Mouse (Mus musculus): ENCODE data around the gene Trim16. TPM values are rescaled to one million over a fixed set of nuclear protein-coding genes. Genes with fewer than 3 reads are reported as not detected.

The Trim16 gene
- polyA plus RNA-seq (2012; rRNA removed), result 32.8 and 44.0 TPM in 2 replicates

DNA sequence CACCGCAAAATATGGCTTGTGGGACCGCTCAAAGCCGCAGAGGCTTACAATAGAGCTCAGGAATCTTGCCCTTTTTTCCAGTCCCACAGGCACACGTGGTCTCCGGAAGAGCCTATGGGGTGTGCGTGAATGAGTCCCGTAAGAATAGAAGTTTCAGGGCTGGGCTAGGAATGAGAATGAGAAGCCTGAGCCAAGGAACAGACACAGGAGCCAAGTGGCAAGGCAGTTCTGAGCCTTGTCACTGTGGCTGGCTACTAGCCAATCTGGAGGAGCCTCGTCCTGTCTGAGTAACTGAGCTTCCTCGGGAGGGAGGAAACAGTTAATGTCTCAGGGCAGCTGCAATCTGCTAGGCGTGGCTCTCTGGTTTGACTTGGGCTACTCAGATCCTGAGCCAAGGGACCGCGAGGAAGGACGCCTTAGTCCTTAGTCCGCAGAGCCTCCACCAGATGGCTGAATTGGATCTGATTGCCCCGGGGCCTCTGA, at the start of gene Trim16:
Gene Trim16 (plus strand): TSS at position 173 of the 483 bp plus-strand sequence.

DNA sequence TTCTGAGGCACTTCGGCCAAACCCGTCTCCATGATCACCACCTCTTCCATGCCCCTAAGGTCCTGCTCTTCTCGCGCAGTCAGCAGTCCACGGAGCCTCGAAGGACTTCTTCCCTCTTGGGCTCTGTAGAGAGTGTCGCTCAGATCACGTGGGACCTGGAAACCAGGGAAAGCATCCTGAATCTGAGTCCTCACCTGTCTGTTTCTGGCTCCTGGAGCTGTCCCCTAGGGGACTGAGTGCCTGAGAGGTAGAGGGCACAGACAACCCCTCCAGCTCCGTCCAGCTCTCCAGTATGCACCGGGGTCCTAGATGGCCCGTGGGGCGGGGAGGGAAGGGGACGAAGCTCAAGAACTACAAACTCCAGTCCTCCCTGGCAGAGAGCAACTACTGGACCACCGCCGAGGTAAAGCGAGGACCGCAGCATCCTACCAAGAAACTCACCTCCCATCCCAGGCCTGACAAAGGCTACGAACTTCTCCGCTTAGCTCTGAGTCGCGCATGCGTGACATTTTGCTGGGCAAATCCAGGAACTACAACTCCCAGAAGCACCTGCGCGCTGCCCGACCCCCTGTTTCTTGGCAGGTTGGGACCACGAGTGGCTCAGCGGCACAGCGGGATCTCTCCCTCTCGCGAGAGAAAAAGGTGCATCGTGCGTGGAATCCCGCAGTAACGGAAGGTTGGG, 31.0 kb upstream of the Trim16 start, which contains the start of gene Zfp286:
Gene Zfp286 (minus strand): TSS at position 528 of the 682 bp plus-strand sequence.

DNA sequence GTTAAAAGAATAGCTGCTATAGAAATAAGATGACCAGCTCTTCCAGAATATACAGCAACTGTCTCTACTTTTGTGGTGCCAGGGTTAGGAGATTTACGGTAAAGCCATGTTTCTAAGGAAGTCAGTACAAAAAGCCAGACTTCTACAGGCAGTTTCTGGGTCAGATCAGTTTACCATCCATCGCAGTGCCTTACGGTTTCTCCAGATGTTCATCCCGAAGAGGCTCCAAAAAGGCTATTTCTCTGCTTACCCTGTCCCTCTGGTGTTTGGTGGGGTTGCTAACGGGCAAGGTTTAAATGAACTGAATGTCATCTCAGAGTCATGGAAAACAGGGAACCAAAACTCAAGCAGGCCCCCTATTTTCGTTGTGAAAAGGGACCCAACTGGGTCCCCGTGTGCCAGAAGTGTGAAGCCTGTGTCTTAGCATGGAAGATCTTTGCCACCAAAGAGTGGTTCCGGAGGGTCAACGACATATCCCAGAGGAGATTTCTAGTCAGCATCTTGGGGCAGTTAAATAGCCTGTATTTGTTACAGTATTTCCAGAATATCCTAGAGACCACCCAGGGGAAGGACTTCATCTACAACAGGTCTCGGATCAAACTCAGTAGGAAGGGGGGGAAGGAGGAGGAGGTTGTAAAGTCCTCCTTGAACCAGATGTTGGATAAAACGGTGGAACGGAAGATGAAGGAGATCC, 27.1 kb downstream of the Trim16 start, which contains the start of gene Fbxw10:
Gene Fbxw10 (plus strand): TSS at position 109 of the 694 bp plus-strand sequence.

DNA sequence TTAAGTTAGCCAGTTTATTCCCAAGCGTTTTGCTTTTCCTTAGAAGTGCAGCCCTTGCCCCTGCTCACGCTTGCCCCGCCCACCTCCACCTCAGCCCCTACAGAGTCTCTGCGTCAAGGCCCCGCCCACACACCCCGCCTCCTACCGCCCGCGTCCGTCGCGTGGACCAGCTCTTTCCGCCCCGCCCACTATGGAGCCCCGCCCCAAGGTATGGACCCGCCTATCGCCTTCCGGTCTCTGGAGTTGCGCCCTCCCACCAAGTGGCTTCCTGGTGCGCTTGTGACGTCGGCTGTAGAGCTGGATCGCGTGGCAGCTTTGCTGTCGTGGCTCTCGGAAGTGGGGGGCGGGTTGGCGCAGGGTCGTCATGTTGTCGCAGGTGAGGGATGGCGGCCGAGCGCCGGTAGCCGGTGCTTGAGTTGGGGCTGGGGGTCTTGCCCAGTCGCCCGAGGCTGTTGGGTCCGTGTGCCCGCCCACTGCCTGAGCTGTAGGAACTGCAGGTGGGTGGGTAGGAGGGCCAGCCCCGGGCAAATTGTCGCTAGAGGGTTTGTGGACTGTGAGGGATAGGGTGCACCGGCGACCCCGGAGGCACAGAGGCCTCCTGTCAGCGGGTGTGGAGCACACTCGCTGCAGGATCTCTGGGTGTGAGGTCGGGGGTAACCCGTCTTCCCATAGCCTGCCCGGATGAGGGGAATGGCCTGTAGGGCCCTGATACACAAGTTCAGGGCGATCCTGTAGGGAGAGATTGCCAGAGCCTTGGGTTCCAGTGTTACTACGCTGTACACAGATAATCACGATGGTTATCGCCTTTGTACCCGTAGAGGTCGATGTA, 59.4 kb downstream of the Trim16 start, which contains the start of gene Tvp23b:
Gene Tvp23b (plus strand): TSS at position 236 of the 829 bp plus-strand sequence.

Other genes with a start within 250 kb of the Trim16 start
- 13.2 and 13.5 TPM in 2 replicates for gene Trpv2, start 245.7 kb upstream of the Trim16 start, polyA plus RNA-seq (2012; rRNA removed)
- gene Lrrc75a, start 171.7 kb upstream of the Trim16 start, polyA plus RNA-seq (2012; rRNA removed), result 79.2 and 88.3 TPM in 2 replicates
- gene Mmgt2, start 171.6 kb upstream of the Trim16 start, polyA plus RNA-seq (2012; rRNA removed), result 56.6 and 56.8 TPM in 2 replicates
- 1.1 TPM in 2 replicates for gene Zfp287, start 88.3 kb upstream of the Trim16 start, polyA plus RNA-seq (2012; rRNA removed)
- gene Gm10428, start 67.1 kb upstream of the Trim16 start, polyA plus RNA-seq (2012; rRNA removed), result not detected in 2 replicates
- gene Zfp286, start 30.8 kb upstream of the Trim16 start, polyA plus RNA-seq (2012; rRNA removed), result 0.42 and 0.62 TPM in 2 replicates
- 0.50 and 1.4 TPM in 2 replicates for gene Fbxw10, start 26.8 kb downstream of the Trim16 start, polyA plus RNA-seq (2012; rRNA removed)
- 15.7 and 16.6 TPM in 2 replicates for gene Tvp23b, start 59.2 kb downstream of the Trim16 start, polyA plus RNA-seq (2012; rRNA removed)
- gene Cdrt4, start 131.0 kb downstream of the Trim16 start, polyA plus RNA-seq (2012; rRNA removed), result not detected in 2 replicates
- gene Tekt3, start 241.4 kb downstream of the Trim16 start, polyA plus RNA-seq (2012; rRNA removed), result not detected in 2 replicates